Mouse (Mus musculus) right cerebral cortex, postnatal 36 days (tissue): ENCODE data around the gene Acad11.
A peak's percentile ranks its signal among the peaks of the same experiment; 100 is the strongest.

Experiments
- DNase-seq, 2 experiments: peaks; one replicate each; pipeline ENCODE4 v3.0.0; 2022; ENCODE audit warnings: low spot score in 2 of 2, mixed read lengths in 1 of 2

Gene Acad11

DNA sequence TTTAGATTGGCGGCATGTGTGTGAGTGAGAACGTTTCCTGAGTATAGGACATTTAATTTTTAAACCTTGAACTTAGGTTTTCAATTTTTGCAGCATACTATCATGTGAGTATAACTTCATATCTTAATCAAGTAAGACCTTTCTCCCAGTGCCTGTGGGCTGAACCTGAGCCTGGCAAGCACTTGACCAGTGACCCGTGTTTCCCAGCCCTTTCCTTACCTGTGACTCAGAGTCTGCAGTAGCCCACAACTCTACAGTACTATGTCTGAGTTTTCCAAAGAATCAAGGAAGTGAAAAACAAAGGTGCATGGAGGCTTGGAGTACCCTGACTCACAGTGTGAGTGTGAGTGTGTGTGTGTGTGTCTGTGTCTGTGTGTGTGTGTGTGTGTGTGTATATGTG lies 16.9 kb downstream of the Acad11 start:
- DNase-seq = no peak

DNA sequence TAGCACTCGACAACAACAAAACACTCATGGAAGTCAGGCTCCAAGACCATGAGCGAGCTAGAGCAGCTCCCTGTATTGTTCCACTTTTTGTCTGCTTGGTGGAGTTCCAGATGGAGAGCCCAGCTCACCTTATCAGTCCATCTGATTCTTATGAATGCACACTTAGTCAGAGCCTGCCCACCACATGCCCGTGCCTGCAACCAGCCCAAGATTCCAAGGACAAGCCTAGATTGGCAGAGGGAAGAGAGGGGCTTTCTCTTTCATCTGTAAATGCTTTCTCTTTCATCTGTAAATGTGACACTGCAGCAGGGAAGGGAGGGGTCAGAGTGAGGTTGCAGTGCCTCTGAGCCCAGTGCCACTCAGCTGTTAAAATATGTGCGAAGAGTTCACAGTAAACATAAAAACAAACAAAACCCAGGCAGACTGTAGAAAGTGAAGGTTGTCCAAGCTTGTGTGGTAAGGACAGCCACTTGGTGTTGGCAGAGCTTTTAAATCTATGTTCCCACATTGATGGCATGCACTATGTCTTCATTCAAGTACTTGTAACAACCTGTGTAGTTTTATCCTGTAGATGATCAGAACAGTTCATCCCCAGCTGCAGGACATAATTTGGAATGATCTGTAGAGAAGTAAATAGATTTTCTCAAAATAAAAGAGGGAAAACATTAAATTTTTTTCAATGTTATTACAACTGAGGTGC lies 22.7 kb downstream of the Acad11 start:
- DNase-seq = no peak

DNA sequence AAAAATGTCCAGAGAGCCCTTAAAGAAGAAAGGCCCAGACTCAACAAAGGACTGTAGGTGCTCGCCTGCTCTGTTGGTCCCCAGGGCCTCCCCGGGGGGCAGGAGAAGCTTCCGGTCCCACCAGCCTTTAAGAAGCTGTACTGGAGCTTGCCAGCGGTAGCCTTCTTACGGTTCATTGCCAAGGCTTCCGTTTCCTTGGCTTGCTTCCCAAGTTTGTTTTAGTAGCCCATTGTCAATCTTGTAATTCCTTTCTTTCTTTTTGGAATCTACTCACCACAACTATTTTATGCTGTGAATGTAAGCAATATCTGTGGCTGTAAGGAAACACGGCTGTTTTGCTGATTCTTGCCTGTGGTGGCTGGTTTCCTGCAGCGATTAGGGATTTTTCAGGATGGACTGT lies 25.4 kb downstream of the Acad11 start:
- DNase-seq = no peak

DNA sequence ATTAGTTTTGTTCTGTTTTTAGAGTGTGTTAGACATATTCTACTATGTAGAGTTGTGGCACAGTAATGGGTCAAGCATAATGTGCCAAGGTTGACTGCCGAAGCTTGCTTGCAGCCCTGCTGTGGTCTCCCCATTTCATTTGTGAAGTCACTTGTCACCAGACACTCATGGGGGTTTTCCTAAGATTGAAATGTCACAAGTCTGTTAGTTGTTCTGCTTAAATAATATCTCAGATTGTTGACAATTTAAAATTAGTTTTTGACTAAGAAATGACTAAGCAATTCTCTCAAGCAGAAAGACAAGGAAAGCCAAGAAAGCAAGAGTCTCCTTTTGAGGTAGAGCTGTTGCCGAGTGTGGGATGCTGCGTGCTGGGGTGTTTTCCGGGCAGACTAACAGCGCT lies 29.8 kb downstream of the Acad11 start:
- no peak for DNase-seq

DNA sequence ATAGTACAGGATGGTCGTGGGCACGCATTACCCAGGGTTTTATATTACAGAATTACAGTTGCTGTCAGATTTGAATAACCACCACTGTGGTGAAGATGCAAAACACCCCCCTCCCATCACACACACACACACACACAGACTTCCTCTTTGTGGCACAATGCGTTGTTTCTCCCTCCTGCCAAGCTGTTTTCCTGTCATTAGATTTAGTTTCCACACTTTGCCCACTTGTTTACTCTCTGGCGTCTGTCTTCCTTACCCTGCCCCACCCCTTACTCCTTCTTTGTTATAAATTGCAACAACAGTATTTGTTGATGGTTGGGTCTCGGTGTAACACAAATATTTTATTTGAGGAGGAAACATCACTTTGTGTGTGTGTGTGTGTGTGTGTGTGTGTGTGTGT lies 35.1 kb downstream of the Acad11 start:
- no peak for DNase-seq

DNA sequence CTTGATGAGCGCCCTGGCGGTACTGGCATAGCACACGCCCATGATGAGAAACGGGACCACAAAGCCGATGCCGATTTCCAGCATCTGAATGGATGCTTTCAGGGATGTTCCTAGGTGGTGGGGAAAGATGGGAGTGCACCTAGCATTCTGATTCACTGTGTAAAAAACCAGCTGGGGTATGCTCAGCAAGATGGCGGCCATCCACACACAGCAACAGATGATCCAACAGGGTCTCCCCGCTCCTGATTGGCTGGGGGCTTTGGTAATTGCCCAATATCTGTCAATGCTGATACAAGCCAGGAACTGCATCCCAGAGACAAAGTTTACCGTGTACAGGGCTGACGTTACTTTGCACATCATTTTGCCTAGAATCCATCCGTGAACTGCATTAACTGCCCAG lies 35.9 kb downstream of the Acad11 start:
- DNase-seq = no peak

DNA sequence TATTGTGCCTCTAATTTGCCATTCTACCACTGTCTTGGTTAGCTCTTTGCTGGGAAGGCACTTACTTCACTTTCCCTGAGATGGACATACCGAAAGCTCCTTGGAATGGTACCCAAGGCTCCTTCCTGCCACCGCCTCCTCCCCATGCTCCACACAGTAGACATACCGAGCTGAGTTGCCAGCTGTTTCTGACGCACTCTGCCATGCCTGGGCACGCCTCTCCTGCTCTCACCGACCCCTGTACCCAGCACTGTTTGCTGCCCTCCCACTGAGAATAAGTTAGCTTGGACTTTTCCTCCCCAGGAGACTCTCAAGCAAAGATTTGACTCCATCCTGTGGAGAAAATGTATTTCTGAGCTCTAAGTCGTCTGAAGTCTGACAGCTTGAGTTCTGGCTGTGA lies 37.6 kb downstream of the Acad11 start:
- DNase-seq = no peak

DNA sequence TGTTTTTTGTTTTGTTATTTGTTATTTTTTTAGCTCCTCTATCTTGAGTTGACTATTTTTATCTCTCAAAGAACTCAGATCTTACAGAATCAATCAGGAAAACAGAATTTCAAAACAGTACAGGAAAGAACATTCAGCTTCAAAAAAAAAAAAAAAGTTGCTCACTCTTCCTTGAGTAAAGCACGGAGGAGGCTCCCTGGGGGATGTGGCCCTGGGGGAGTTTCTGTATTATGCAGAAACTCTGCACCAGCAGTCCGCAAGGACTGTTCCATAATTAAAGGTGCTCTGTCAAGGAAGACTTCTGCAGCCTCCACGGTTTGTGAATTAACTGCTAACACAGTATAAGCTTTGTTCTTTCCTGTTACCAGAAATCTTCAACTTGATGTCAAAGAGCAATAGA lies 38.3 kb downstream of the Acad11 start:
- DNase-seq = peak in 1 of 2 experiments; percentile 31

DNA sequence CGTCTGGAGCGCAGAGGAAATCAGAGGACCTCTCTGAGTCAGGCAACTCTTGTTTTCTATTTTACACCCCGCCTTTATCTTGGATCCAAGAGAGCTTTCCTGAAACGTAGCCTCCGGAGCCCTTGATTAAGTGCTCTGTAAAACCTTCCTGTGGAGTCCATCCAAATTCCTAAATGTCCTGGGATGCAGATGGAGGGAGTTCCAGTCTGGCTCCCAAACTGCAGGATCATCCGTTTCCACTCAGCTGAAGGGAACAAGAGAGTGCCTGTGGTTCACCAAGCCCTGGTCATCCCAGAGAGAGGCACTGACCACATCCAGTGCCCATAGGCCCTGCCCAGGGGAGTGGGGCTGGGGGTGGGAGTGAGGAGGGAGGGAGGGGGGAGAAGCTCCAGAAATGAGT lies 39.1 kb downstream of the Acad11 start:
- DNase-seq = no peak

DNA sequence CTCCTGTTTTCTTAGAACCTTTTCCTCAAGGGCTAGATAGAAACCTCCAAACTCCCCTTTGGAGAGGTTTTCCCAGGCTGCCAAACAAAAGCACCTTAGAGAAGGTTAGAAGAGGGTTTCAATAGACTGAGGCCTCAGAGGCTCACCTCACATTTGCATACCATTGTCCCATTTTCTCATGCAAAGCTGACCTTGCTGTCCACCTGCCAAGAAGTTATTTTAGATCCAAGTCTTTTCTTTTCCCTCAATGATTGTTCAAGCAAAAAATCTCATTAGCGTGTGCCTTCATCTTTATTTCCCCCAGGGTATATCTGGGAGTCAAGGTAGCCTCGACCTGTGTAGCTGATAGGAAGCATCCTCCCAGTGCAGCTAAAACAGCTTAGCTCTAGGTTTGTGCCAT lies 39.7 kb downstream of the Acad11 start:
- DNase-seq = no peak

DNA sequence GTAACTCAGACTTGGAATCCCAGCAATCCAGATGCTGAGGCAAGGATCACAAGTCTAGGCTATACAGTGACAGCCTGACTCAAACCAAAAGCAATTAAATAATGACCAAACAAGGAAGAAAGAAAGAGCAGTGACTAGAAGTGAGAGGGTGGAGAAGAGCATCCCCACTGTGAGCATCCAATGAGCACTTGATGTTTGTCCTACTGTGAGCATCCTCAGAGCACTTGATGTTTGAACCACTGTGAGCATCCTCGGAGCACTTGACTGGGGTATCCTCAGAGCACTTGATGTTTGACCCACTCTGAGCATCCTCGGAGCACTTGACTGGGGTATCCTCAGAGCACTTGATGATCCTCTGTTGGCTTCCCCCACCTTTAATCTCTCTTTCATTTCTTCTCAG lies 41.8 kb downstream of the Acad11 start:
- DNase-seq = no peak

DNA sequence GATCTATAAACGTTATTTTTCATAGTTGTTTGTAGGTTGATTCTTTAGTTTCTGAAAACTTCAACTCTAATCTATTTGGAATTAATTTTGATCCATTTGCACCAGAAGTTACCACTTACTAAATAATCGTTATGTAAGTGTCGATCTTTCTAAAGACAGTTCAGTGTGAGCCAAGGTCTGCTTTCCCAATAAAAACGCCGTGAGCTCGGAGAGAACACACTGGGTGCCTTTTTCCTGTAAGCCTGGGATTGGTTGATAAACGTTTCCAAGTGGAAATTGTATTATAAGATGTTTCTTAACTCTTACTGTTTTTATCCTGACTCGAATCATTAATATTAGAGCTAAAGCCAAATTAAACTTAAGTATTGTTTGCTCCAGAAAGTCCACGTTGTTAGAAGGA lies 43.8 kb downstream of the Acad11 start:
- no peak for DNase-seq

DNA sequence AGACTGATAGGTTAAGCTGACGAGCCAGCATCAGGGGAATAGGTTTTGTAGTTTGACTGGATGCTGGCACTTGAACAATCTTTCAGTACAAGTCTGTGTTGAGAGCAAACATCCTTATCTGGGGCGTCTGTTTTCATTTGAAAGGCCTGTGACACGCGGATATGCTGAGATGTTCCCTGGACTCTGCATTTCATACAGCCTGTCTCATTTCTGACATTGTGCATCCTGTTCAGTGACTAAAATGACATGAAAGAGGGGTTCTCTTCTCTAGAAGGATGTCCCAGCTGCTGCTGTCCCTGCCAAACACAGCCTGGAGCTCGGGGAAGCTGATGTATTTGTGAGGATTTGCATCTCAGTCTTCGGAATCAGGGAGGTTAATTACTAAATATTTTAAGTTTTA lies 44.3 kb downstream of the Acad11 start:
- no peak for DNase-seq

DNA sequence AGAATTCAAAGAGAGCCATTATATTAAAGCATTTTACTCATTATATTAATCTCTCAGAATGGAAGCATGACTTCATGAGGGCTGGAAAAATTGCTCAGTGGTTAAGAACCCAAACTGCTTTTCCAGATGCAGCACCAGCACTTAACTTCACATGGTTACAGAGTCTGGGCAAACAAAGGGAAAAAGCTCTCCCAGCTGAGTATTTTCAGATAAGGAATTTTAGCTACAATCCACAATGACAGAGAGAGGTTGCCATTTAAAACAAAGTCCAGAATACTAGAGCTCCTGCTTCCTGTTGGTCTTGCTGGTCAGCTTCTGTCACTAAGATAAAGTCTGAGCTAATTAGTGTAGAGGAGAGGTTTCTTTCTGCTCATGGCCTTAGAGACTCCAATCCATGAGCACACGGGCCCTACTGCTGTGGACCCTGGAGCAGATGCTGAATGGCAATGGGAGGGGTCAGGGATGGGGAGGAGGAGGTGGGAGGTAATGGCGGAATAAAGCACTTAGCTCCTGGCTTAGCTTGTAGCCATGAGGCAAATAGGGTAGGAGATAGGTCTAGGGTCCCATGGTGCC lies 45.5 kb downstream of the Acad11 start:
- no peak for DNase-seq

DNA sequence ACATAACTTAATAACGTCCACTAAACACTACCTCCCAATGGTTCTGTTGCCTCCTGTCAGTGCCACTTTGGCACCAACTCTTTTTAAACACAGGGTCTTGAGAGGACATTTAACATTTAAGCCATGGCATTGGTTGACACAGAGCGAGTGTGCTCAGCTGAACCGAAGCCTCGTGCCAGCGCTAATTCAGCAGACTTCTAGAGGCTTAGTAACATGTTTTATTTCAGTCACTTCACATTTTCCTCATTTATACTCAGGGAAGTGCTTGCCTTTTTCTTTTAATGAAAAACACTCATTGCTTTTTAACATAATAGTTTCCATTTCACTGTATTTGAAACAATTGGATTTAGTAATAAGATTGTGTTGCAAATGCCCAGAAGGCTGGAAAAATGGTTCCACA lies 46.0 kb downstream of the Acad11 start:
- no peak for DNase-seq

DNA sequence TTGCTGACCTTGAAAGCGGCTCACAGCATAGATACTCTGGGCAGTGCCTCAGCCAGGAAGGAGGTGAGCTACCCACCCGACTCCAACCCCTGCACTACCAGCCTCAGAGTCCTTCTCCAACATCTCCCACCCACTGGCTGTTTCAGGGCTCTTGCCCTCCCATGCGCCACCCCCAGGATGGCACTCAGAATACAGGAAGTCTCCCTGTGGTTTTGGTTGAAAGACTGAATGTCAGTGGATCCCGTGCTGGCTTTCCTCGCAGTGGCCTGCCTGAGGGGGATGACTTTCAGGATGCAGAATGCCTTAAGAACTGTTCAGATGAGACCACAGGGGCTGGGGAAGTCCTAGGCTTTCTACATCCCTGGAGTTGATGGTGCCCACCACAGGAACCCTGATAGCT lies 59.9 kb downstream of the Acad11 start:
- DNase-seq = no peak

DNA sequence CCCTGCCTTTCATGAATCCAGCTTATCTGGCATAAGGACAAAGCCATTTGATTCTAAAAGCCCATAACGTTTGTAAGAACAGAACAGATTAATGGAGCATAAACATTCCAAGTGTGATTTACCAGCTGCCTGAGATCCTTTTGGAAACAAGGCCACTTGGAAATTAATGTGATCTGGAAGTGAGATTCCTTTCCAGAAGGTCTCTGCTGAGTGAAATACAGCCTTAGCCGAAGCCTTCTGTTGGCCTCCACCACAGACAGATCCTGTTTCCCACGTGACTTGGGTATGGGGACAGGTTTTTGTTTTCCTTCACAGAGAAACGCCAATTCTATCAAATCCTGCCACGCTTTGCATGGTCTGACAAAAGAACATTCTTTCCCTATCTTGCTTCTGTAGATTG lies 60.4 kb downstream of the Acad11 start:
- DNase-seq = no peak

DNA sequence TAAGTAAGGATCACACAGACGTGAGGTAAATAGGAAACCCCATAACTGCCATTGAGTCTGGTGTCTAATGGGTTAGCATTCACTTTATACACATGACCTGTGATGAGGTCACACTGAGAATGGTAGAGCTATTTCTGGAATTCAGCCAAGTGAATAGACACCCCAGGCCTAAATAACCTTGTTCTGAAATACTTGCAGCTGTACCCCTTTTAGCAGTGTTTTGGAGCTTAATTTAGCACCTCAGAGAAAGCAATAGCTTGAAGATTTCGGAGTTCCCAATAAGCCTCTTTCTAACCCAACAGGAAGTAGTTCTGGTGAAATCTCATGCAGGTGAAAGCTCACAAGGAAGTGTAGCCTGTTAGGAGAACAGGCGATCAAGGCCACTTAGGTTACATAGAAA lies 63.7 kb downstream of the Acad11 start, which contains the start of gene Ackr4:
Ackr4 (minus strand) TSS at position 101 of the 400 bp plus-strand sequence.
- no peak for DNase-seq

DNA sequence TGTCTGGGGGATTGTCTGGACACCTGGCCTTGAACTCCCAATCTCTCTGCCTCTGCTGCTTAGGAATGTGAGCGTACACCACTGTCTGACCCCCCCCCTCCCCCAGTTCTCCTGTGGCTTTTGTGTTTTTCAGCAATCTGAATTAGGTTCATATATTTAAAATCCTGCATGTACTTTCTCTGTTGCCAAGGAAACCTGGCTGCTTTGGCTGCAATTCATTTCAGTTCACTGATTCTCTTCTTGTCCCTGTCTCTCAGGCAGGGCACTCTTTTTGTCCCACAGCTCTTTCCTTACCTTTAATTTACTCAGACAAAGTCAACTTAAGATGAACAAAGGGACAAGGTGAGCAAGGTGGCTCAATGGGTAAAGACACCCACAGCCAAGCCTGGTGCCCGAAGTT lies 64.9 kb downstream of the Acad11 start:
- DNase-seq = peak; percentile 41 to 54

DNA sequence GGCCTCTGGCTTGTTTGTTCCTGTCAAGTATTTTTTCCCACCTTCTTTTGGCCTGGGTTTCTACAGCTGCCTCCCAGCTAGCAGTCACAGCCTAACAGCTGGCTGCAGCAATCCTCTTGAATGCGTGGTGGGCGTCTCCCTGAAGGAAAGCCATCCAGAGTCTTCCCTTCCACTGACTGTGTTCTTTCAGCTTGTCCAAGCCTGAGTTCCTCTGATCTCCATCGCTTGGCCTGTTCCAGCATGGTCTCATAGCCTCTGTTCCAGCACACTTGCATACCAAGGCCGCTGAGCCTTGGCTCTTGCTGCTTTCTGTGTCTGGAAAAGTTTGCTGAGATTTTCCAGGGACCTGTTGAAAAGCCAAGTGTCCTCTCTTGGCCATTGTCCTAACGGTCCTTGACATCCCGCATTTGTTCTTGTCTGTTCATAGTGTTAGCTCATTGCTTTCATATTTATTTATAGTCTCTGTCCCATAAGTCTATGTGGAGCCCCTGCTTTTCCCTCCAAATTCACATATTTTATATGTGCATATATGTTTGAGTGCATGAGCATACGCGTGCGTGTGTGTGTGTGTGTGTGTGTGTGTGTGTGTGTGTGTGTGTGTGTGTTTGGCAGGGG lies 67.1 kb downstream of the Acad11 start:
- no peak for DNase-seq

DNA sequence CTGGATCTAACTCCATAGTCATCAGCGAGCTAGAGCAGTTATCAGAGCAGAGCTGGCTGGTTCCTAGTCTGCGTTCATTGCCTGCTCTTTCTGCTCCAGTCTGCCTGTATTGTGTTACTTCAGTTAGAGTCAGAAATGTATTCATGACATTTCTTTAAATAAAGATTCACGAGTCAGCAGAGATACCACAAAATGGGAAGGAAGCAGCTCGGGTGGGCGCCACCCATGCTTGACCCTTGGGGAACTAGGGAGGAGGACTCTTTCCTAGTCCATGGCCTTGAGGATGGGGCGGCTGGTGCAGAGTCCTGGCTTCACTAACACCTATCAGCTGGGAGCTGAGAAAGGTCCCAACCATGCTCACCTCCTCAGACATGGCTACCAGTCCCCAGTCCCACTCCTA lies 77.2 kb downstream of the Acad11 start:
- no peak for DNase-seq

DNA sequence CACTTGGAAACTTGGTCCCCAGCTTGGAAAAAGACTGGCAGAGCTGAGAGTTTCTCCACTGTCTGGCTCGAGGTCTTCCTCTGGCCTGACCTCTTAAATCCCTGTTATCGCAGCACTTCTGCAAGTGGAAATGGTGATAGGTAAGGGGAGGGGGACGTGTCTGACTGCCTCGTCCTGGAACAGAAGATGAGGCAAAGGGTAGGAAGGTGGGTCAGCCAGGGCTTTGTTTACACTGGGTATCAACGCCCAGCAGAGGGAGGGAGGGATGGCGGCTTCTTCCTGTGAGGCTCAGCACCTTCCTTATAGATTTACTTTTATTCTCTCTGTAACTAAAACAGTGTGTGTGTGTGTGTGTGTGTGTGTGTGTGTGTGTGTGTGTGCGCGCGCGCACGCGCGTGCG lies 79.6 kb downstream of the Acad11 start:
- no peak for DNase-seq

DNA sequence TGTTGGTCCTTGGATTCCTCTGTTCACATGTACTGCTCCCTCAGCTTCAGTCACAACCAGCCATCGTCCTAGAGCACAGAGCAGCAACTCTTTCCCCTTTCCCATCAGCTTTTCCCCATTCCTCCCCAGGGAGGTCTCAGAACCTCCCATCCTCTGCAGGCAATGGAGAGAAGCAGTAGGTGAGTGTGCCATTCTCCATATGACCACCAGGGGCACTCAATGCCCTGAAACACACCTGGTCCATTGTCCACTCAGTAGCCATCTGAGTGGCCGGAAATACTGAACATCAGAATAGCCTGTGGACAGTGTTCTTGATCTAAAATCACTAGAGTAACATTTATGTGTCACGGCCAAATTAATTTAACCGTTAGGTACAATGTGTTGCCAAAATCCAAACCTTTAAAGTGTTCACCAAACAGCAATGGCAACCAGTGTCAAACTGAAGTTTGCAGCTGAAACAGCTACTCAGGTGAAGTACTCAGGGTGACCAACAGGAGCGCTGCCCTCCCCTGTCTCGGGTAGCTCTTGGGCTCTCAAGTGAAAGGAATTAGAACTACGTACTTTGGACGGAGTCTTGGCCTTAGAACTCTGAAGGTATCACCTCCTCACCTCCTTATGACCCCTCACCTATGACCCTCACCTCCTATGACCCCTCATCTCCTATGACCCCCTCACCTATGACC lies 81.3 kb downstream of the Acad11 start:
- DNase-seq = no peak
